Mouse (Mus musculus) frontal cortex, postnatal 36 days (tissue): ENCODE measurements around the gene Tsr3.

ENCODE experiments used
- DNase-seq, 2 experiments: peaks; one replicate each; pipeline ENCODE4 v3.0.0; 2022; ENCODE audit warnings: low spot score in 2 of 2

Tsr3 gene

DNA sequence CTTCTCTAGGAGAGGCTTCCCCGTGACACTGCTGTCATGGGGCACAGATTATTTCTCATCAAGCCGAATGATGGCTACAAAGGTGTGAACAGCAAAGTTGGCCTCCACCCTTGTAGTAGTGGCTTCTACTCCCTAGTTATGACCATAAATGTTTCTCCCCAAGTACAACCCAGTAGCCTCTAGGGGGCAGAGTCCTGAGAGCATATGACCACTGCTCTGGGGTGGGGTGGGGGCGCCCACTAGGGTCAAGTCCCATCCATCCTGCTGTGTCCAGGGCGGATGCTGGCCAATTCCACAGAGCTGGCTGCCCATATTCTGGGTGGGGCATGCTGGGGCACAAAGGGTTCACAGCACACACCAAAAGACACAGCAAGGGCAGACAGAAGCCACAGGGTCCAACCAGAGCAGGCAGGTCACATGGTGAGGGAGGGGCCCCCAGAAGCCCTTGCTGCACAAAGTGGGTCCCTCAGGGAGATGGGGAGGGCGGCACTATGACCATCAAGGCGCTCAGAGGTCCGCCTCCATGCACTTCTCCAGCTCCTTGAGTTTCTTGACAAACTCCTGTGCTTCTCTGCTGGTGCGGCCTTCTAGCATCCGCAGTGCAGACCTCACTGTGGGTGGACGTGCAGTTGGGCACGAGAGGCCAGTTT is 3.3 kb downstream of the Tsr3 start:
- DNase-seq = no peak

DNA sequence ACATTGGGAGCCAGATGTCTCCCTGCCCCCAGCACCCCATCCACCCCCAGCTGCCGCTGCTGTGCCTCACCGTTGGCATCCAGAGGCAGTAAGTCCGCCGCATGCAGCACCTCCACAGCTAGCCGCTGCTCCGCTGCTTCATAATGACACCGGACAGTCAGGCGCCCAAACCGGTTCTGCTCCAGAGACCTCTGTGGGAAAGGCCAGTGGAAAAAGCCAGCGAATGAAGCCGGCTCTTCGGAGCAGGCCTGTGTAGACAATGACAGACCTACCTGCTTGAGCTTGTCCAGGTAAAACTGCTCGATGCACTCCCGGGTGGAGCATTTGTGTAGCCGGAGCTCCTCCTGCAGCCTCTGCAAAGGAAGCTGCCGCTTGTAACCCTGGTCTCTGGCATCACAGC is 4.3 kb downstream of the Tsr3 start:
- no peak for DNase-seq

DNA sequence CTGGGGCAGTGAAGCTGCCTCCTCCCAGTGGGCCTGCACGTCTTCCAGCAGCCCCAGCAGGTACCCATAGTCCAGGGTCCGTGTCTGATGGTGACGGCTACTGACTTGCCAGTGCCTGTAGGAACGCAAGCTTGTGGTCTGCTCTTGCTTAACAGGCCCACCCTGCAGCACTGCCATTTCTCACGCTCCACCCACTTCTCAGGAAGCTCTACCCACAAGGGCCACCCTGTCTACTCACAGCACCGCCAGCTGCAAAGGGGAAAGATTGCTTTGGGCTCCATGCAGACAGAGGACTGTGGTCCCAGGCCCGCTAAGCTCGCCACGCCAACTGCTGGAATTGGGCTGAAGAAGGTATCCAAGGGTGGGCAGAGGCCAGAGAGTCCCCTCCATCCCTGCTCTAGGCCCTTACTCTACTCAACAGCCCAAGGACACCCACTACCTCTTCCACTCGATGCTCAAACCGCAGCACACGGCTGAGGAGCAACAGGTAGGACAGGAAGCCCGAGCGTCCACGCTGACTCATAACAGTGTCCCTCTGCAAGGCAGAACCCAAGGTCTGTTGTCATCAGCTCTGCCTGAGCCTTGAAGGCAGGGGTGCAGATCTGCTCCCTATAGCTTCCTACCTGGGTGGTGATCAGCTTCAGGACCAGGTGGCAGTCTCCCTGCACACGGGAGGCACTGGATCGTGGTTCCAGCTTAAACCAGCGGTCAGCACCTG is 8.2 kb downstream of the Tsr3 start:
- no peak for DNase-seq

DNA sequence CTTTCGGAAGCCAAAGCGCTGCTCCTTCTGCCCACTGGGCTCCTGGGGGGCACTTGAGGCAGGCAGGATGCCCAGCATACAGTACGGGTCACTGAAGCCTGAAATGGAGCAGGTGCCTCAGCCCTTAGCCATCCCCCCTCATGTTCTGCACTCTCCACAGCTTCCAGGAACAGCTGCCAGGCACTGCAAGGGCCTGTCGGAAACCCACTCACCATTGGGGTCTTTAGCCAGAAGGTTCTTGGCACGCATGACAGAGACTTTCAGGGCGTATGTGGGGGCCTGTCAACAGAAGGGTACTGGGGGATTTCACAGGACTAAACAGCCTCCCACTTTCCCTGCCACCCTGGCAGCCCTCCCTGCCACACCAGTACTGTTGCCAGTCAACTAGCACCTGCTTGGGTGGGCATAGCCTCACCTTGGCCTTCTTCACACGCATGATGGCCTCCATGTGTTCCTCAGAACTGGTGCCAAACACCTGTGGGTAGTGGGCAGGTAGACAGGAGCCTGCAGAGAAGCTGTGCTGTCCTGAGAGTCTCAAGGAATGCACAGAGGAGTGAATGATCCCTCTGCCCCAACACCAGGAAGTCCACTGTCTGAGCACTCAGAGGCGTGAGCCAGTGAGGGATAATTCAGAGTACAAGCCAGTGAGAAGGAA is 10.3 kb downstream of the Tsr3 start:
- no peak for DNase-seq

DNA sequence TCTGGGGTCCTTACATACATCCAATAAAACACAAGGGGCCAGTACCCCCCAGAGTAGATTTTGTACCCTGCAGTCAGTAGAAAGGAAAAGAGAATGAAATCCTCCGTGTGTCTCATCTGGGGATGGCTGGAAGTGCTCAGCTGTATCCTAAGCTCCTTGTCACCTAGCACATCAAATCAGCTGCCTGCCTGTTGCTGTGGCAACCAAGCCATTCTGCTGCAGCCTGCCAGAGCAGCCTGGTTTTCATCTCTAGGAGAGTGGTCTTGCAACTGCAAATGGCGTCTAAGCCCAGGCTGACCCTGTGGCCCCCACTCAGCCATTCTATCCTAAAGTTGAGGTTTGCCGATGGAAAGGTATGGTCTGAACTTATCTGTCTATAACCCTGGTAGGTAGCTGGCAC is 12.7 kb downstream of the Tsr3 start:
- DNase-seq = no peak

DNA sequence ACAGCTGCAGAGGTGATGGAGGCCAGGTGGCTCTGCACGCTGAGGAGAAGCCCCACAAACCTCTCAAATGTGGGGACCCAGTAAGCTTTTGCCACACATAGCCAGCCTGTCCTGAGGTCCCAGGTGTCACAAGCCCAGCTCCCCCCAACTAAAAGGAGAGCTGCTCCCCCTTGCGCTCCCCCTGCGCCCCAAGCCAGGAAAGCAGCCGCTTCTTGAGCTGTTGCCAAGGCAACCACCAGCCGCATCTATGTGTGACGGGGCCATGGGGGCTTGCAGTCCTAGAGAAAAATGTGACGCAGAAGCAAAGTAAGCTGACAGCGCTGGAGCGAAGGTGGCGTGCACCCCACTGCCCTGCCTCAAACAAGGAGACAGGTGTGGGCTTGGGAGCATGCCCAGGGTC is 13.8 kb downstream of the Tsr3 start:
- peak in 1 of 2 experiments; percentile 38 for DNase-seq

DNA sequence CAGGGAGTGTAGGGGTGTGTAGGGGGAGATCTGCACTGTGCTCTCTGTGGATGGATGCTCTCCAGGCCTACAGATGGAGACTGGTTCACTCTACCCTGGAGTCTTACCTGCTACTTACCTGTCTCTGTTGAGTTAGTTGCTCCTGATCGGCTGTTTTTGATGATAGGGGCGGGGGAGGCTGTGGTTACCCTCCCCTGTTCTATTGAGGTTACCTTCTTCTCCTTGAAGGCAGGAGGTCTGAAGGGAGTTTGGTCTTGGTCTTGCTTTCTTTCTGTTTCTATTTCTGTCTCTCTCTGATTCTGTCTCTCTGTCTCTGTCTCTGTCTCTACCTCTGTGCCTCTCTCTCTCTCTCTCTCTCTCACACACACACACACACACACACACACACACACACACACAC is 15.1 kb downstream of the Tsr3 start:
- no peak for DNase-seq

DNA sequence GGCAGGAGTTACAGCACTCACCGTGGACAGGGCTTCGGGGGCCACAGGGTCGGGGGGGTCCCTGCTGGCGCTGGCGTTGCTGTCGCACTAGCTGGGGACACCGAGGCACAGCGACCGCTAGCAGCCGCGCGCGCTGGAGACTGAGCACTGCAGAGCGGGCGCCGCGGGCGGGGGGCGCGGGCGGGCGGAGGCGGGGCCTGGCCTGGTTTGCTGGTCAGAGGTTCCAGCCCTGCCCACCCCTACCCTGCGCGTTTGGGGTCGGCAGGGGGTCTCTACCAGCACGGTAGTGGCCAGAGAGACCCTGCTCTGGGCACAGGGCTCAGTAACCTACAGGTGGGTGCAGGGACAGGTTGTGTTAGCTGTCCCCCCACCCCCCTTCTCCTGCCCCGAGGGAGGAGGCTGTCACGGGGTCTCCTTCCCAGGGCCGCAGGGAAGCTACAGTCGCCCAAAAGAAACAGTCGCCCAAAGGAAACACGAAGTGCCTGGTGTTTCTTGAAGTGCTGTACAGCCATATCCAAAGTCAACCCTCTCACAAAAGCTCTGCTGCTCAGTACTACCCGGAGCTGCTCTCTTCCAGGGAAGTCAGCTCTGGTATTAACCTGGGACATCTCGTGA is 16.3 kb downstream of the Tsr3 start, which contains the start of gene Baiap3:
Gene Baiap3 (minus strand): TSS at position 225 of the 615 bp plus-strand sequence.
- DNase-seq = no peak

DNA sequence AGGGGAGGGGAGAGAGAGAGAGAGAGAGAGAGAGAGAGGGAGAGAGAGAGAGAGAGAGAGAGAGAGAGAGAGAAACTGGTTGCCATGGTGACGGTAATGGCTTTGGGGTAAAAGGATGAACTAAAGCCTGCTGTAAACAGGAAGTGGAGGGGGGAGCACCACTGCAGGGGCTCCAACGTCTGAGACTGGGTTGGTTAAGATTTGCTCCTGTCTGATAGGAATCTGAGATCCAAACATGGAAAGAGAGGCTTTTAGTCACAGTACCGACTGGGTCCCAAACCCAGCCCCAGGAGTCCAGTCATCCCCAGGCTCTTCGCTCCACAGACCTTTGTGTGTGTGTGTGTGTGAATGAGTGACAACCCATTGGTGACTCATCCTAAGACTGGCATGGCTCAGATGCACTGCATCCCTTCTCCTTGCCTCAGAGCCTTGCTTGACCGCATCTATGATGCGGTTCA is 17.9 kb downstream of the Tsr3 start:
- no peak for DNase-seq

DNA sequence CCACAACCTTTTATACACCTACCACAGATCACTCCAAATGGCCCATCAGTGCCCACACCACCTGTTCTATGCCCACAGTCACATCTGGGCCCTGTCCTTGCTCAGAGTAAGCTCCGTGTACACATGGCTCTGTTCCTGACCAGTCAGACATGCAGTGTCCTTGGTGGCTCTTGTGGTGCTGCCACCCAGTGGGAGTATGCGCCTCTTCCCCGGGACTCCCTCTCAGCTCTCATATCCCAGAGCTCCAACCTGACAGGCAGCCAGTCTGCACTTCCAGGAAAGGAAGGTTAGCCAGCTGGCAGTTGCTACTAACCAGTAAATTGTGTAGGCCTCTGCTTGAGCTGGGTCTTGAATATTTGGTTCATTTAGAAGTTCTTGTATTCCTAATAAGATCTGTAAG is 24.5 kb downstream of the Tsr3 start:
- peak in 1 of 2 experiments; percentile 42 for DNase-seq

DNA sequence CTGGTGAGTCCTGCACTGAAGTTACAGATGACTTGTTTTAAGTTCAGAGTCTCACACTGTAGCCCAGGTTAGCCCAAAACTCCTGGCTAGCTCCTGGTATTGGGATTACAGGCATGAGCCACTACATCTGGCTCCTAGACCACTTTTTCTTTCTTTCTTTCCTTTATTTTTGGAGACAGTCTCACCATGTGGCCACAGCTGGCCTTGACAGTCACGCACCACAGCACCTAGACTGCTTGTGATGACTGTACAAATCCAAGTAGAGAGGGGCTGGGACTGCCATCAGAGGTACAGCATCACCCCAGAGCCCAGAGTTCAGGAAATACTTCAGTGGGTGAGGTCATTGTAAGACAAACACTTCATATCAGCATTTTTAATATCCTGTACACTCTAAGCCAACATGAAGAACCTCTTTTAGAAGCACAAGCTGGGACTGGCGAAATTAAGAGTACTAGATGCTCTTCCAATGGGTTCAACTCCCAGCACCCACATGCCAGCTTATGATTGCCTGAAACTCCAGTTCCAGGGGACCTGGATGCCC is 30.9 kb downstream of the Tsr3 start:
- no peak for DNase-seq

DNA sequence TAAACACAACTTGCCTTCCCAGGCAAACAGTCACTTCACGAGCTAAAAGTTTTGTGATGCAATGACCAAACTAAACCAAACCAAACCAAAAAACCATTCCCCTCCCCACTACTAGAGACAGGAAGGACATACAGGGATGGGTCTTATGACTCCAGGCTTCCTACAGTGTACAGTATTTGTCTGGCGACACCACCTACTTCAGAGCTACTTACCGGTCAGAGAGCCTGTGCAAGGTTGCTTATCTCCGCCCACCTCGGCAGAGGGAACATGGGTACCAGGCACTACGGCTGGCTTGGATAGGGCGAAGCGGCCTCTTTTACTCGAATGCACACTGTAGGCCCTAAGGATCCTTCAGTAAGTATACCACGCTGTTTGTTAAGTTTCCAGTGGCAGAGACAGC is 32.4 kb downstream of the Tsr3 start:
- no peak for DNase-seq

DNA sequence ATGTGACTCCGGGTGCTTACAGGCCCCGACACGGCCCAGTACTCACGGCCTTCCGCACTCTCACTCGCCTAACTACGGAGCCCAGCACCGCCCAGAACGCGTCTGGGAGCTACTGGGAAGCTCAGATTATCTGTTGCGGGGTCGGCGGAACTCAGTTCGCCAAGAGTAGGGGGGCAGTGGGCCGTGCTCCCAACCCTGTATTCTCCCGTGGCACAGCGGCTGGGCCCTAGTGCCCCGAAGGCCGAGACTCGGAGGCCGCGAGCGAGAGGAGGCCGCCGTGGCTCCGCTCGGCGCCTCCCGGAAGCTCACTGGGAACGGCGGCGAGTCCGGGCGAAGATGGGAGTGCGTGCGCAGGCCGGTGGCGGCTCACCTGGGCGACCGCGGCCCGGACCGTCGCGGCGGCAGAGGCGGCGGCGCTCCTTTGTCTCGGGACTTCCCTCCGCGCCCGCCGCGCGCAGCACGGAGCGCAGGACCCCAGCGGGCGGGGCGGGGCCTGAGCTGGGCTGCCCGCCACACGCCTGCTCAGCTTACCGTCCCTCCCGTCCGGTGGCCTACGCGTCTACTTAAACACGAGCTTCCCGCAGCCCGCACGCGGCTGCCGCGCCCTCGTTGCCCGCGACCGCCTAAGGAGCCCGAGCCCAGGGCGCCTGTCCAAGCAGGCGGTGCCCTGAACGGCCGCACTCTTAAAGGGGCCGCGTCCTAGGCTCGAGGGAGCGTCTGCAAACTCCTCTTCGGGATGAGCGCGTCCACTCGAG is 33.2 kb downstream of the Tsr3 start:
- DNase-seq = peak; percentile 95

DNA sequence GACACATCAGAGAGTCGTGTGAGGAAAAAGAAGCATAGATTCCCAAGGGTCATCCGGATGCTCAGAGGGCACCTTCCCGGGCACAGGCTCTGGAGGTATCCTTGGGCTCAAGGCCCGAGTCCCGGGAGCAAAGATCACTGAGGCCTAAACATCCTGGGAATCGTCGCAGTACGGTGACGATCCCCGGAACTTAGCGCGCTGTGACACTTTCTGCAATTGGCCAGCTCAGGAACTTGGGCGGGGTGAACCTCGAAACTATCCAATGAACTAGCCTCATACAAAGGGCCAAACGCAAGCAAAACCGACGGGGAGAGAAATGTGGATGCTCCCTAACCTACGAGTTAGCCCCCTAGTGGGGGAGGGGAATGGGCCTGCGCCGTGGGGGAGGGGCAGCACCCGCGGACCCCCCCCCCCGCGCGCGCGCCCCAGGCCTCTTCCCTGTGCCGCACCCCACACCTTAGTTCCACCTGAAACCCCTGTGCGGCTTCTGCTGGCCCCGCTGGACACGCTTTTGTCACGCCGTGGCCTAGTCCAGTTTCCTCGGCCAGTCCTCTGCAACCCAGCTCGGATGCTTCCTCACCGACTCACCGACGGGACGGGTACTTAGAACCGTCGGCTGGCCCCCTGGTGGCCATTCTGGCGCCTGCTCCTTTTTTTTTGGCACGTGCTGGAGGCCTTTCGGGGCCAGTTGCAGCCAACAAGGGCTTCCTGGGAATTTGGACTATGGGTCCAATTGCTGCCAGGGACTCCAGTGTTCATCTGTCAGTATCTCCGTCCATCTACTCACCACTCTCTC is 33.9 kb downstream of the Tsr3 start:
- peak; percentile 97 to 98 for DNase-seq

DNA sequence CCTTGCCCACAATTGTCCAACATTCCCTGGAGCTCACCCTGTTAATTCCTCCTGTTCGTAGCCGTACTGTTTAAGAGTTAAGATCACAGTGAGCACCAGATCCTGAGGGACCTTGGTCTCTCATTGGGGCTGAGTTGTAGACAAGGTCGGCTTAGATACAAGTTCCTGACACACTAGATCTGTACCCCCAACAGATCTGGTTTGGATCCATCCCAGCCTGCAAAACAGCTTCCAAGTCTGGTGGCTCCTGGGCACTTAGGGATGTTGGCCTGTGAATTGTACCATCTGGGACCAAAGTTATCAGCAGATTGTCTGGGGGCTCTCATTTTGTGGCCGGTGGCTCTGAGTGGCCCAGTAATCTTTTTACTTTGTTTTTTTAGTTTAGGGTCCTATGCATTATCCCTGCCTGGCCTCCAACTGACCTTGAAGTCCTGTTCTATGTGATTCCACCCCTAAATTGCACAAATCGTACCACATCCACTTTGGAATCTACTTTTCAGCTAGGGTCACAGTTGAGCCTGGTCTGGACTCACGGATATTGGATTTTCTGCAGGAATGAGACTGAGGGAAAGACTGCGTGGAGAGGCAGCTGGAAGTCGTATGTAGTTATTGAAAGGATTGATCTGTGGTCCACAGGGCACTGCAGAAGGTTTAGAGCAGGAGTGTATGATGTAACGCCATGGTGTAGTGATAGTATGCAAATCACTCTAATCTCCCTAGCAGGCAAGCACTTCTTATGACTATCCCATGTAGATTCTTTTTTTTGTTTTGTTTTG is 34.8 kb downstream of the Tsr3 start, which contains the start of gene Ube2i:
Gene Ube2i (minus strand): TSS at position 52 of the 776 bp plus-strand sequence.
- no peak for DNase-seq

DNA sequence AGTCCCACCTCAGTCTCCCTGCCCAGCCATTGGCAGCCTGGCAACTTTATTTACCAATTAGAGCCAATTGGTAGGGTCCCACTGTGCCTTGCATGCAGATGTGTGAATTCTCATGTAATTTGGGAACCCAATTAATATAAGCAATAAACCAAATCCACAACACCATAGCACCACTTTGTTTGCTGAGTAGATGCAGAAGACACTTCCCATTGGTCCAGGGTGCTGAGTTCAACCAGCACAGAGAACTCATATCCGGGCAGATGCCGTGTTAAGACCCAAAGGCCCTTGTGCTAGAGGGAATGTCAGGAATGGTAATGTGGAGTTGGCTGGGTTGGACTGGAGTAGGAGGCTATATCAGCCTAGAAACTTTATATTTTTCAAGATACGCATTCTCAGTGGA is 35.9 kb downstream of the Tsr3 start:
- DNase-seq = no peak

DNA sequence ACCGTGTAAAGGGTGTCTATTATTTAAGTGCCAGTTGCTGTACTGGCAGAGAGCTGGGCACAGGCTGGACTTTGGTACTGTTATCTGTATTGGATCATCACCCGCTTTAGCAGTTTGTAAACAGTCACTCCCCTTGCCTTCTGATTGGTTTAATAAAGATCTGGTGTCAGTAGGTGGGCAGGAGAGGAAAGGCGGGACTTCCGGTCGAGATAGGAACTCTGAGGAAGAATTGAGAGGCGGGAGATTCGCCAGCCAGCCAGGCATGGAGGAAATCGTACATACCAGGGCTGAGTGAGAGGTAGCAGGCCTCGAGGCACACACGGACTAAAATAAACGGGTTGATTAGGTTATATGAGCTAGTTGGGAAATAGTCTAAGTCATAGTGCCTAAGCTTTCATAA is 42.2 kb downstream of the Tsr3 start:
- DNase-seq = no peak

DNA sequence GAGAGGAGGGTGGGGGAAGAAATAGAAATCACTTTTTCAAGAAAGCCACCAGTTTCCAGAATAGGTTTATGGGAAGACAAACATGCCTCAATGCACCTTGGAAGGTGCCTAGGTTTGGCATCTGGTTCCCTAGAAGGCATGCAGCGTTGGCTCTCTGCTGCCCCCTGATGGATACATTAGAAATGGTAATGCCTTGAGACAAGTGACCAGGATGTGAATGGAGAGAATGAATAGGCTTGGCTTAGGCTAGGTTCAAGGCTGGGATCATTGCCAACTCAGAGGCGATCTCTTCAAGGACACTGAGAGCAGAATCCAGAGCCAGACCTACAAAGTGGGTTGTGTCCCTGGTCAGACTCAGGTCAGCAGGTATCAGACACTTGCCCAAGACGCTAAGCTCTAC is 45.1 kb downstream of the Tsr3 start:
- peak; percentile 46 to 63 for DNase-seq

DNA sequence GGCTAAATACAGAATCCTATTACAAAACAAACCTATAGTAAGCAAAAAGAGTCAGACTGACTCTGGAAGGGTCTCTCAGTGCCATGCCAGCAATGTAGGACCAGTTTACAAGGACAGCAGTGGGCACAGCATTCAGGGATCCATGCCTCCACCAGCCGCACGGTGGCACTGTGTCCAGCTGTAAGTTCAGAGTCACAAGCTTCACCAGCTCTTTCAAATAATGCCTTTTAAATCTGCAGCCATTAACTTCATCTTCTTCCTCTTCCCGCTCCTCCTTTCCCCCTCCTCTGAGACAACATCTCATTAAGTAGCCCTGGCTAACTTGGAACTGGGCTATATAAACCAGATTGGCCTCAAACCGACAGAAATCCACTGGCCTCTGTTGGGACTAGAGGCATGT is 48.9 kb downstream of the Tsr3 start:
- DNase-seq = peak; percentile 38 to 45

DNA sequence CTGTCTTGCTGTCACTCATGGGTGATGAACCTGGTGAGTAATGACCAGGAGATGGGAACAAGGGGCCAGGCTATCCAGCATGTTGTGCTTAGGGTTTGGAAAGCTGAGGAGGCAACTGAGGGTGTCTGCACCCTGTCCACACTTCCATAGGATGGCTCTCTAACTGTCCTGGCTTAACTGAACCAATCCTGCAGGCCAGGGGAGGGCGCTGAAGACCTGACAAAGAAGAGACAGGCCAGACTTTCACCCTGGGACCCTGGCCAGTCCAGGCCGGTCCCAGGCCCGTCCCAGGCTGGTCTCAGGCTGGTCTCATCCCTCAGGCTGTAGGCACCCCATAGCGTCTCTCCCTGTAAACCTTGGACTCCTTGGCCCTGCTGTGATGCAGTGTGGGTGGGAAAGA is 50.4 kb downstream of the Tsr3 start:
- DNase-seq = no peak
